Mouse (Mus musculus) olfactory bulb, adult 2 months (tissue): Measurements from ENCODE around the gene Ppp2r5b.
A peak's percentile ranks its signal among the peaks of the same experiment; 100 is the strongest.

Source experiments
- CTCF ChIP-seq: fragments of 200-500 bp; IDR thresholded peaks from 2 replicates; pipeline ENCODE4 v1.5.1; 2012; ENCODE audit warnings: low read depth, mild to moderate bottlenecking, low read length, moderate library complexity; ENCODE audit not compliant: insufficient read depth
- POLR2A ChIP-seq: fragments of 200-500 bp; IDR thresholded peaks from 2 replicates; pipeline ENCODE4 v1.6.1; 2012; ENCODE audit warnings: mild to moderate bottlenecking, low read depth, low read length, moderate library complexity; ENCODE audit not compliant: insufficient read depth

GRCm38 (mm10) chr19:6260946-6261345 is 25.3 kb upstream of the Ppp2r5b start:
- no peak for TF ChIP-seq POLR2A
- TF ChIP-seq CTCF, result peak; percentile 38; the same call in 1 of the 2 replicates
